Mouse (Mus musculus): Measurements from ENCODE around the gene Dennd4a. TPM values are rescaled to one million over a fixed set of nuclear protein-coding genes. Genes with fewer than 3 reads are reported as not detected.

Gene Dennd4a
- polyA plus RNA-seq, 1 experiment from 2014 or later, result 4.0 TPM

DNA sequence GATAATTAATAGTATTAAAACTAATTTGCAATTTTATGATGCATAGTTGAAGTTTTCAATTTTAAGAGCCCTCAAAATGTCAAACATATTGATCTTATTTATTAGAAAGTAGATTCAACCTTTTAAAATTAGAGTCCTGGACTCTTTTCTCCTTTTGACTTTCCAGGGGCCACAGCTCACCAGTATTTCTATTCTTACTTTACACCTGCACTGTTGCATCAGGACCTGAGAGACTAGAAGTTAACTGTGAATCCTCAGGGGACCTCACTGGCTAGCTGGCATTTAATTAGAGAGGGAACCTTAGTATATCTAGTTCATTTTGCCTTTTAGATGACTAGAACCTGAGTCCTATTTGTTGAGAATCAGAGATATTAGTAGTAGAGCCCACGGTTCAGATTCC, 38.4 kb downstream of the Dennd4a start:
- H3K9me3 ChIP-seq (ENCODE audit: control insufficient read depth, low read length), result no peaks in the 10 kb centered on the region
- no peak overlapping the region for H3K27ac ChIP-seq (replicated peaks)
- H3K27me3 ChIP-seq (ENCODE audit: control insufficient read depth, insufficient read depth, low read length), result no peaks in the 10 kb centered on the region
- TF ChIP-seq CTCF (IDR thresholded peaks at IDR 0.05; ENCODE audit: low read depth) (no peak), EP300 (optimal IDR thresholded peaks at IDR 0.05) (no peak)
- no peak overlapping the region for H3K4me2 ChIP-seq (replicated peaks; ENCODE audit: low read depth)
- DNase-seq (ENCODE audit: low spot score) (no peak), ATAC-seq (ENCODE audit: low FRiP score, low TSS enrichment) (no peak)
- H3K9ac ChIP-seq (ENCODE audit: low read length), result no peak overlapping the region
- H3K4me1 ChIP-seq (replicated peaks; ENCODE audit: control insufficient read depth, insufficient read depth), result no peaks in the 10 kb centered on the region
- WGBS, result 95% methylated on average over 1 of the region's 1 CpGs
- no peak overlapping the region for H3K4me3 ChIP-seq (ENCODE audit: low read depth, low read length)
- no peaks in the 10 kb centered on the region for H3K36me3 ChIP-seq (ENCODE audit: control insufficient read depth, insufficient read depth, low read length)

DNA sequence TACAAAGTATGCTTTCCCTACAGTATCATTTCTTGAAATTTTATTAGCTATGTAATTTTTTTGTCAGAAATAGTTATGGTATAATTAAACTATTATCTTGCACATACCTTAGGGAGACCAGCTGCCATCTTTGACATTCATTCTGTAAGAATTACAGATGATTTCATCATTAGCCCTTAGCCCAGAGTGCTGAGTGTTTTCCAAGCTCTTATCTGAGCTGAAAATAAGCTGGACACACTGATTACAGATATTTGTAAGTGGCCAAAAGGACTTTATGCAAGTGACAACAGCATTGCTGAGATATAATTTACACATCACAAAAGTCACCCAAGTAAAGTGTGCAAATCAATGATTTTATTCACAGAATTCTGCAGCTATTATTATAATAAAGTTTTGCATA, 48.9 kb downstream of the Dennd4a start:
- no peak for TF ChIP-seq EP300 (optimal IDR thresholded peaks at IDR 0.05)
- no peak for TF ChIP-seq CTCF (IDR thresholded peaks at IDR 0.05; ENCODE audit: low read depth)

DNA sequence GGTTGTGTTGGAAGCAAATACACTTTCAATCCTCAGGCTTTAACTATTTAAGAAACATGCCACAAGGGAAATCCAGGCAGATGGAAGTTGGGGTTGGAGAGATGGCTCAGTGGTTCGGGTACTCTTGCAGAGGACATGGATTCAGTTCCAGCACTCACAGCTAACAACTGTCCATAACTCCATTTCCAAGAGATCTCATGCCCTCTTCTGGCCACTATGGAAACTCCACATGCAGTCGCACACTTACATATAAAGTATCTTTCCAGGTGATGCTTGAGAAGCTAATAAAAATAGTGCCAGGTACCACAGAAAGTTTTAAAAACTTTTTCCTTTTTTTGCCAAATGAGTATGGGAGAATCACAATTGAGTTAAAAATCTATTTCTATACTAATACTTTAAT, 51.5 kb downstream of the Dennd4a start:
- H3K4me2 ChIP-seq (replicated peaks; ENCODE audit: low read depth), result no peak overlapping the region
- H3K4me1 ChIP-seq (replicated peaks; ENCODE audit: control insufficient read depth, insufficient read depth), result no peaks in the 10 kb centered on the region
- TF ChIP-seq EP300 (optimal IDR thresholded peaks at IDR 0.05) (no peak), CTCF (IDR thresholded peaks at IDR 0.05; ENCODE audit: low read depth) (peak; percentile 56)
- ATAC-seq (ENCODE audit: low FRiP score, low TSS enrichment) (no peak), DNase-seq (ENCODE audit: low spot score) (no peak)
- H3K4me3 ChIP-seq (ENCODE audit: low read depth, low read length), result no peak overlapping the region
- no peaks in the 10 kb centered on the region for H3K9me3 ChIP-seq (ENCODE audit: control insufficient read depth, low read length)
- no peak overlapping the region for H3K9ac ChIP-seq (ENCODE audit: low read length)
- H3K36me3 ChIP-seq (ENCODE audit: control insufficient read depth, insufficient read depth, low read length), result no peaks in the 10 kb centered on the region
- H3K27ac ChIP-seq (replicated peaks), result no peak overlapping the region
- 91% methylated on average over 2 of the region's 2 CpGs for WGBS
- H3K27me3 ChIP-seq (ENCODE audit: control insufficient read depth, insufficient read depth, low read length), result no peaks in the 10 kb centered on the region

More for the DNA sequence above, 48.9 kb downstream of the Dennd4a start:
- no peaks in the 10 kb centered on the region for H3K27me3 ChIP-seq (ENCODE audit: control insufficient read depth, insufficient read depth, low read length)
- DNase-seq (ENCODE audit: low spot score), result no peak
- H3K4me3 ChIP-seq (ENCODE audit: low read depth, low read length), result no peak overlapping the region
- H3K9me3 ChIP-seq (ENCODE audit: control insufficient read depth, low read length), result no peaks in the 10 kb centered on the region
- H3K27ac ChIP-seq (replicated peaks), result no peak overlapping the region
- no peak overlapping the region for H3K9ac ChIP-seq (ENCODE audit: low read length)
- no peak for ATAC-seq (ENCODE audit: low FRiP score, low TSS enrichment)
- no peaks in the 10 kb centered on the region for H3K36me3 ChIP-seq (ENCODE audit: control insufficient read depth, insufficient read depth, low read length)
- H3K4me1 ChIP-seq (replicated peaks; ENCODE audit: control insufficient read depth, insufficient read depth), result no peaks in the 10 kb centered on the region
- no peak overlapping the region for H3K4me2 ChIP-seq (replicated peaks; ENCODE audit: low read depth)

DNA sequence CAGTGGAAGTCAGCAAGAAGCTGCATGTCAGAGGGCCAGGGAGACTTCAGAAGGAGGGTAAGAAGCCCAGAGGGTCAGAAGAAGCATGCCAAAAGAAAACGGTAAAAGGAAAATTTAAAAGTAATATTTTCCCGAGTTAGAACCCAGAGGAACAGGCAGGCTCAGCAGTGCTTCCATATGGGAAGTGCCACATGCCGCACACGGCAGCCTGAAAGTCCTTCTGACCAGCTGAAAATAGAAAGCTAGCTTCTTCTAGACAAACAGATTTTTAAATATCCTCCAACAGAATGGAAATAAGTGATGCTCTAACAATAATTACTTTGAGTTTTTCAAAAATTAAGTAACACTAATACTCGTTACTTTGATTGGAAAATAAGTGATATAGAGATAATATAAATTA, 74.9 kb downstream of the Dennd4a start:
- no peak for ATAC-seq (ENCODE audit: low FRiP score, low TSS enrichment)
- 79% methylated on average over 5 of the region's 5 CpGs for WGBS

DNA sequence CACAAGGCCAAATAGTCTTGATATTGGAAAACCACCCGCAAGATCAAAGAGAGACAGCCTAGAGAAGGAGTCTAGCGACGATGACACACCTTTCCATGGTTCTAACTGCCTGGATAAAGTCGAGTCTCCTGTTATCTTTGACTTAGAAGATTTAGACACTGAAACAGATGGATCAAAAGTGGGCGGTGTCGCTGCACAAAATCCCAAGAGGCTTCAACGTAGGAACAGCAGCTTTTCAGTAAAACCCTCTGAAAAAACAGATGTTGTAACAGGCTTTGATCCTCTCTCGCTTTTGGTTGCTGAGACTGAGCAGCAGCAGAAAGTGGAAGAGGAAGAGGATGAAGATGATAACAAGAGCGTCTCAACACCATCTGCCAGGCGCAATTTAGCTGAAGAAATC, 85.5 kb downstream of the Dennd4a start:
- H3K4me2 ChIP-seq (replicated peaks; ENCODE audit: low read depth), result no peak overlapping the region
- no peaks in the 10 kb centered on the region for H3K4me1 ChIP-seq (replicated peaks; ENCODE audit: control insufficient read depth, insufficient read depth)
- no peak overlapping the region for H3K9ac ChIP-seq (ENCODE audit: low read length)
- no peak overlapping the region for H3K4me3 ChIP-seq (ENCODE audit: low read depth, low read length)
- no peaks in the 10 kb centered on the region for H3K36me3 ChIP-seq (ENCODE audit: control insufficient read depth, insufficient read depth, low read length)
- DNase-seq (ENCODE audit: low spot score) (no peak), ATAC-seq (ENCODE audit: low FRiP score, low TSS enrichment) (no peak)
- H3K9me3 ChIP-seq (ENCODE audit: control insufficient read depth, low read length), result no peaks in the 10 kb centered on the region
- TF ChIP-seq CTCF (IDR thresholded peaks at IDR 0.05; ENCODE audit: low read depth) (no peak), EP300 (optimal IDR thresholded peaks at IDR 0.05) (no peak)
- H3K27me3 ChIP-seq (ENCODE audit: control insufficient read depth, insufficient read depth, low read length), result no peaks in the 10 kb centered on the region
- H3K27ac ChIP-seq (replicated peaks), result no peak overlapping the region
- WGBS, result 84% methylated on average over 10 of the region's 10 CpGs

More for the DNA sequence above, 74.9 kb downstream of the Dennd4a start:
- no peak overlapping the region for H3K9ac ChIP-seq (ENCODE audit: low read length)
- H3K4me2 ChIP-seq (replicated peaks; ENCODE audit: low read depth), result no peak overlapping the region
- DNase-seq (ENCODE audit: low spot score), result no peak
- H3K4me3 ChIP-seq (ENCODE audit: low read depth, low read length), result no peak overlapping the region
- no peak overlapping the region for H3K27ac ChIP-seq (replicated peaks)
- TF ChIP-seq CTCF (IDR thresholded peaks at IDR 0.05; ENCODE audit: low read depth) (no peak), EP300 (optimal IDR thresholded peaks at IDR 0.05) (no peak)
- H3K27me3 ChIP-seq (ENCODE audit: control insufficient read depth, insufficient read depth, low read length), result no peaks in the 10 kb centered on the region
- H3K9me3 ChIP-seq (ENCODE audit: control insufficient read depth, low read length), result no peaks in the 10 kb centered on the region
- no peaks in the 10 kb centered on the region for H3K4me1 ChIP-seq (replicated peaks; ENCODE audit: control insufficient read depth, insufficient read depth)
- no peaks in the 10 kb centered on the region for H3K36me3 ChIP-seq (ENCODE audit: control insufficient read depth, insufficient read depth, low read length)

DNA sequence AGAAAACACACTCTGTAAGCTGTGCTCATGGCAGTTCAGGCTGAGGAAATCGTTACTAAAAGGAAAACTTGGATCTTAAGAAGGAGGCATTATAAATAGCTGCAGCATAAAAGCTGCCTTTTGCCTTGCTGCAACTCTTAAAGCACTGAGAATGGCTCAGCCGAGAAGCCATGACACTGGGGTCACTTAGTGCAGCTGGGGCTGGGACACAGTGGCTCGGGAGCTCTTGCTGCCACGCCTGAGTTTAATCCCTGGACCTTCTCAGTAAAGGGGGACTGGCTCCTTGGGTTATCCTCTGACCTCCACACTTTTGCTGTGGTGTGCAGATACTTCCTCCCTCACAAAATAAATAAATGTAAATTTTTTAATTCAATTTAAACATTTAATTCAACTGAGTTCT, 91.7 kb downstream of the Dennd4a start:
- no peak overlapping the region for H3K4me3 ChIP-seq (ENCODE audit: low read depth, low read length)
- WGBS, result 41% methylated on average over 4 of the region's 4 CpGs
- no peaks in the 10 kb centered on the region for H3K4me1 ChIP-seq (replicated peaks; ENCODE audit: control insufficient read depth, insufficient read depth)
- ATAC-seq (ENCODE audit: low FRiP score, low TSS enrichment), result no peak
- 0 out of 2 replicates have a peak, but pooled peaks cover 2% of the 10 kb centered on the region for H3K36me3 ChIP-seq (ENCODE audit: control insufficient read depth, insufficient read depth, low read length)
- no peak overlapping the region for H3K4me2 ChIP-seq (replicated peaks; ENCODE audit: low read depth)
- no peaks in the 10 kb centered on the region for H3K27me3 ChIP-seq (ENCODE audit: control insufficient read depth, insufficient read depth, low read length)
- H3K9ac ChIP-seq (ENCODE audit: low read length), result no peak overlapping the region
- H3K27ac ChIP-seq (replicated peaks), result no peak overlapping the region
- no peaks in the 10 kb centered on the region for H3K9me3 ChIP-seq (ENCODE audit: control insufficient read depth, low read length)
- no peak for TF ChIP-seq CTCF (IDR thresholded peaks at IDR 0.05; ENCODE audit: low read depth)
- TF ChIP-seq EP300 (optimal IDR thresholded peaks at IDR 0.05), result no peak
- no peak for DNase-seq (ENCODE audit: low spot score)

All from stomach, postnatal 0 days (tissue).